Mouse (Mus musculus): ENCODE measurements around the gene Tagln2. TPM values are rescaled to one million over a fixed set of nuclear protein-coding genes. Genes with fewer than 3 reads are reported as not detected.

The Tagln2 gene
- polyA plus RNA-seq (2021; fragmentation: Nextera tagmentation): 13.4 and 13.8 TPM in 2 replicates
- long read RNA-seq, experiment 1, transcript Tagln2-202 (5 exons, 1,586 nt): major isoform, 7 of 9 reads
- long read RNA-seq, experiment 1, partial matches to known transcripts: 2 of 9 reads
- long read RNA-seq, experiment 1, other reads (novel, unspliced or antisense): 0 of 9 reads
- long read RNA-seq, experiment 2, transcript Tagln2-202 (5 exons, 1,586 nt): major isoform, 25 of 29 reads
- long read RNA-seq, experiment 2, partial matches to known transcripts: 2 of 29 reads
- long read RNA-seq, experiment 2, other reads (novel, unspliced or antisense): 2 of 29 reads

DNA sequence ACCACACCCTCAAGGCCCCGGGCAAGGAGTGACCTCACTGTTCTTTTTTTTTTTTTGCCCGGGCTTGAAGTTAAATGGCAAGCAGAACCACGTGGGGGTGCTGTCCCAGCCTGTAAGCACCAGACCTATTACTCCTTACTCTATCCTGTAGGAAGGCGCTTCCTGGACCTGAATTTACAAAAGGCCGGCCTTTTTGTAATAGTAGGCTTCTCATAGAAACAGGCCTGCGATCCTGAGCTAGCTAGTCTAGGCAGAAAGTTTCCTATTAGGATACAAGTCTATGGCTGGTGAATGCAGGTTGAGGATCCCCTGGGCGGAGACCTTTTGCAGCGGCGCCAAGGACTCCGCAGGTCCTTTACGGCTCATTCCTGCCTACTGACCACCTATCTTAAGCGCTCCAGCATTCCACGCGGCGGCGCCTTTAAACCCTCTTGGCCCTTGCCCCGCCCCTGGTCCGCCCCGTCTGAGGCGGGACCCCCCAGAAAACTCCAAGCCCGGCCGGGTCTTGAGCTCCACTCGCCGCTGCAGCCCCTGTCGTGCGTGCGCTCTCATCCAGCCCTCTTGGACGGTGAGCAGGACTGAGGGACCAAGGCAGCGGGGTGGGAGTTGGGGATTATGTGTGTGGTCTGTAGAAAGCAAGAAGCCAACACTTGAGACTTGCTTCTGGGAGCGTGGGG, at the start of gene Tagln2:
TSS of gene Tagln2 (plus strand) at position 283 of the 677 bp plus-strand sequence.

GRCm38 (mm10) chr1:172475054-172475741, 24.6 kb upstream of the Tagln2 start, which contains the start of gene Slamf9:
Slamf9 (plus strand) TSS chr1:172475358.

DNA sequence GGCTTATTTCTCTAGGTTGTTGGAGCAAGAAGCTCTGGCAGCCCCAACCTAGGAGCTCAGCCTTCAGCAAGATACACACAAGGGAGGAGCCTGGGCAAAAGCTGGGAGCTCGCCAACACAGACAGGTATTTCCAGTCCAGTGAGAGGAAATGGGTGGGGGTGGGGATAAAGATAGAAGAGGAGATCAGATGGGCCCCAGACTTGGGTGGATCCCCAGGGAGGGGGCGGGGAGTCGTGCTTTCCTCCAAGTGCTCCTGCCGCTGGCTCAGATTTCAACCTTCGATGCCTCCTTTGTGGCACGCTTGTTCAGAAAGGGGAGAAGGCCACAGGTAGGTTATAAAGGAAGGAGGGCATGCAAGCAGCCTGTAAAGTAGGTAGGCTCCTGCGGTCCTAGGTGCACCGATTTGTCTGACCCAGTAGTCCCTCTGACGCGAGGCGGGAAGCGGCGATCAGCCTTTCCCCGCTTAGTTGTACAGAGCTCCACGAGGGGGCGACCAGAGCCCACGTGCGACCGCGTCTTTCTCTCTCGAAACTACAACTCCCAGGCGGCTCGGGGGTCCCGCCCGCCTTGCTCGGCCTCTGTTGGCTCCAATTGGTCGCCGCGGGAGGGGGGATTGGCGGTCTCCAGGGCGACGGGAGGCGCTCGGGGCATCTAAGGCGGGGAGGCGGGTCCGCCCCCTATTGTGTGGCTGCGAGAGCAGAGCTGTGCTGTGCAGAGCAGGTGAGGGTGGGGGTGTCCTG, 18.1 kb upstream of the Tagln2 start, which contains the start of gene Igsf9:
TSS of gene Igsf9 (plus strand) at position 249 of the 741 bp plus-strand sequence.

GRCm38 (mm10) chr1:172520576-172521440, 21.0 kb downstream of the Tagln2 start, which contains the start of gene Cfap45:
Cfap45 (plus strand) TSS chr1:172520801.

GRCm38 (mm10) chr1:172555638-172556037, 55.8 kb downstream of the Tagln2 start, which contains the start of gene Vsig8:
Vsig8 (plus strand) TSS chr1:172555938.

Other genes starting within 250 kb of the Tagln2 start
- not detected in 2 replicates for gene Atp1a4, start 241.6 kb upstream of the Tagln2 start, polyA plus RNA-seq (2021; fragmentation: Nextera tagmentation)
- 87.6 and 111 TPM in 2 replicates for gene Igsf8, start 238.4 kb upstream of the Tagln2 start, polyA plus RNA-seq (2021; fragmentation: Nextera tagmentation)
- 143 and 146 TPM in 2 replicates for gene Atp1a2, start 202.0 kb upstream of the Tagln2 start, polyA plus RNA-seq (2021; fragmentation: Nextera tagmentation)
- gene Kcnj9, start 170.7 kb upstream of the Tagln2 start, polyA plus RNA-seq (2021; fragmentation: Nextera tagmentation): 11.6 and 12.5 TPM in 2 replicates
- 19.2 and 29.3 TPM in 2 replicates for gene Kcnj10, start 158.8 kb upstream of the Tagln2 start, polyA plus RNA-seq (2021; fragmentation: Nextera tagmentation)
- 2.8 TPM in 2 replicates for gene Pigm, start 123.5 kb upstream of the Tagln2 start, polyA plus RNA-seq (2021; fragmentation: Nextera tagmentation)
- gene Slamf9, start 24.7 kb upstream of the Tagln2 start, polyA plus RNA-seq (2021; fragmentation: Nextera tagmentation): 1.6 and 2.0 TPM in 2 replicates
- gene Igsf9, start 18.3 kb upstream of the Tagln2 start, polyA plus RNA-seq (2021; fragmentation: Nextera tagmentation): 0.35 and 0.67 TPM in 2 replicates
- 4.5 and 6.9 TPM in 2 replicates for gene Cfap45, start 20.8 kb downstream of the Tagln2 start, polyA plus RNA-seq (2021; fragmentation: Nextera tagmentation)
- 0.51 and 0.68 TPM in 2 replicates for gene Vsig8, start 55.9 kb downstream of the Tagln2 start, polyA plus RNA-seq (2021; fragmentation: Nextera tagmentation)
- gene Slamf8, start 90.5 kb downstream of the Tagln2 start, polyA plus RNA-seq (2021; fragmentation: Nextera tagmentation): 0.38 and 0.55 TPM in 2 replicates
- gene Fcrl6, start 102.5 kb downstream of the Tagln2 start, polyA plus RNA-seq (2021; fragmentation: Nextera tagmentation): 0.09 TPM in 1 of 2 replicates, not detected in the other
- gene Dusp23, start 132.9 kb downstream of the Tagln2 start, polyA plus RNA-seq (2021; fragmentation: Nextera tagmentation): 13.2 and 14.1 TPM in 2 replicates
- gene Crp, start 198.0 kb downstream of the Tagln2 start, polyA plus RNA-seq (2021; fragmentation: Nextera tagmentation): not detected in 2 replicates